Mouse (Mus musculus): ENCODE measurements at regions not wholly inside any gene's neighbourhood (a gene's known extent, or its start where the extent isn't known, plus 50 kb on each side); places are given as distances from the start of the nearest gene placed in this dataset.

GRCm38 (mm10) chr2:173376926-173377325, 100.6 kb upstream of the Pmepa1 start:
- TF ChIP-seq CTCF (IDR thresholded peaks at IDR 0.05; ENCODE audit: low read depth), result no peak
- TF ChIP-seq EP300 (optimal IDR thresholded peaks at IDR 0.05), result no peak

All from stomach, postnatal 0 days (tissue).